Mouse (Mus musculus): Measurements from ENCODE around the gene Vmn1r12. TPM values are rescaled to one million over a fixed set of nuclear protein-coding genes. Genes with fewer than 3 reads are reported as not detected.
"Not testable (repeated sequence)": the region's sequence is repeated elsewhere in the genome, so short reads cannot be mapped to it uniquely, and the experiment has no call there.

Vmn1r12 gene
- not detected in 2 replicates for polyA plus RNA-seq (2015; fragmentation: Nextera tagmentation; extraction: Ambion mirVana)

DNA sequence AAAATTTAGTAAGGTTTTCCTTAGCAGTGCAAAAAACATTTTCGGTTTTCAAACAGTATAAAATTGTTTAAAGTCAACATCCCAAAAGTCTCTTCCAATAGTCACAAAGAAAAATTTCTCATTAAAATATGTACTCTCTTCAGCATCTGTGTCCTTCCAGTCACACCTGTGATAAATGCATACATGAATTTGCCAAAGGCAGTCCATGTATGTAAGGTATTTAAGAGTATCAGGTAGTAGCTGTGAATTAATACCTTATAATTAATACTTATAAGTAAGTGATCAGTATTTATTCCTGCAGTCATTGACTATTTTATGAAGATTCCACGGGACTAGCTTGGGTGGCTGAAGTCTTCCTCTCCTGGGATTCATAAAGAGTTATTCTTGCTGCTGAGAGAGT is at the start of gene Vmn1r12:
Vmn1r12 (plus strand) TSS at position 301 of the 400 bp plus-strand sequence.
- H3K4me1 ChIP-seq (replicated peaks) = no peaks in the 10 kb centered on the region
- no peak within 1 kb of the TSS for H3K4me2 ChIP-seq
- WGBS = 90% methylated on average over 2 of the region's 2 CpGs
- H3K9me3 ChIP-seq = no peaks in the 10 kb centered on the region
- no peak within 1 kb of the TSS for H3K27ac ChIP-seq (replicated peaks)
- no peak within 1 kb of the TSS for H3K9ac ChIP-seq
- H3K36me3 ChIP-seq = no peaks in the 10 kb centered on the region
- no peak for ATAC-seq (ENCODE audit: low read depth)
- H3K4me3 ChIP-seq = no peak within 1 kb of the TSS
- H3K27me3 ChIP-seq = no peaks in the 10 kb centered on the region

- WGBS = 88% methylated on average over 3 of the region's 3 CpGs
- ATAC-seq (ENCODE audit: low read depth) = no peak
- H3K9ac ChIP-seq = no peak within 1 kb of the TSS
- H3K36me3 ChIP-seq = no peaks in the 10 kb centered on the region
- H3K27ac ChIP-seq (replicated peaks) = no peak within 1 kb of the TSS
- H3K9me3 ChIP-seq = no peaks in the 10 kb centered on the region
- no peak within 1 kb of the TSS for H3K4me3 ChIP-seq
- H3K4me2 ChIP-seq = no peak within 1 kb of the TSS
- H3K27me3 ChIP-seq = no peaks in the 10 kb centered on the region
- no peaks in the 10 kb centered on the region for H3K4me1 ChIP-seq (replicated peaks)
These were observed 47.6 kb upstream of the Vmn1r12 start, which contains the start of gene Vmn1r10 for GRCm38 (mm10) chr6:57109154-57109553. Vmn1r10 (plus strand) TSS chr6:57109454.

- no peak for ATAC-seq (ENCODE audit: low read depth)
- Histone ChIP-seq H3K36me3 (no peaks in the 10 kb centered on the region), H3K27me3 (no peaks in the 10 kb centered on the region), H3K9me3 (no peaks in the 10 kb centered on the region), H3K4me3 (no peak within 1 kb of the TSS), H3K9ac (no peak within 1 kb of the TSS), H3K4me1 (replicated peaks) (no peaks in the 10 kb centered on the region), H3K27ac (replicated peaks) (no peak within 1 kb of the TSS), H3K4me2 (no peak within 1 kb of the TSS)
- WGBS = 78% methylated on average over 1 of the region's 1 CpGs
These were observed 23.6 kb upstream of the Vmn1r12 start, which contains the start of gene Vmn1r11 for GRCm38 (mm10) chr6:57133155-57133554. Vmn1r11 (plus strand) TSS chr6:57133455.

DNA sequence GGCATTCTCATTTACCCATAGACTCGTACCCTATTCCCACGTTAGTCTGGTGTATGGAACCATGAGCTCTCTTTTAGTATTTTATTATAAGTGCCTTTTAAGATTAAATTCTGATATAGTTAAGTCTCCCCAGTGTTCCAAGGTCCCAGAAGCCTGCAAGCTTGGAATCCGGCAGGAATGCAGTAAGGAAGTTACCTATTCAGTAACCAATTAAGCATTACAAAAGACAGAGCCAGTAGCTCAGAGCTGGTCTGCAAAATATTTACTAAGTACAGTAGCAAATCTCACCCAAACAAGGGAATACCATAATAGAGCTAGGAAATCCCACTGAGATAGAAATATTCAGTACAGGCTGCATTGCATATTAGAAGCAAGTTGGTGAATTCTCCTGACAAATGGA is 33.3 kb downstream of the Vmn1r12 start:
- 61% methylated on average over 3 of the region's 3 CpGs for WGBS
- H3K27ac ChIP-seq (replicated peaks) = not testable (repeated sequence)

DNA sequence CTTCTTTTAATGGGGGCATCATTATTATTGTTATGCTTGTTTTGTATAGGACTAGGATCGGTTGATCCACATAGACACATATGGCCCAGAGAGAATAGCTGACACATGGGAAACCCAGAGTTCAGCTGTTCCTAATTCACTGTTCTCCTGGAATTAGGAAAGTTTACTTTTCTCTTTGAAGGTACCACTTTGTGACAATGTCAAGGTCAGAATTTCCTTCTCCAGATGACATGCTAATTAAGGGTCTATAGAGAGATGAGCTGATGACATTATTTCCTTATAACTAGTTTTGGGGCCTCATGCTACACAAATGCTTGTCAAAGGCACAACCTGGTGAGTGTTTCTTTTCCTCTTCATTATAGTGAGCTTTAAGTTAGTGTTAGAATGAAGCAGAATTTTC is 46.3 kb downstream of the Vmn1r12 start, which contains the start of gene Vmn1r13:
Vmn1r13 (plus strand) TSS at position 301 of the 400 bp plus-strand sequence.
- H3K36me3 ChIP-seq; H3K9ac ChIP-seq; H3K4me2 ChIP-seq; H3K4me3 ChIP-seq; H3K27me3 ChIP-seq; ATAC-seq (ENCODE audit: low read depth); H3K9me3 ChIP-seq; H3K4me1 ChIP-seq (replicated peaks); H3K27ac ChIP-seq (replicated peaks): not testable (repeated sequence)
- WGBS = 93% methylated on average over 1 of the region's 1 CpGs

More for the DNA sequence above, 33.3 kb downstream of the Vmn1r12 start:
- not testable (repeated sequence) for H3K4me1 ChIP-seq (replicated peaks); ATAC-seq (ENCODE audit: low read depth); H3K36me3 ChIP-seq; H3K27me3 ChIP-seq; H3K9ac ChIP-seq; H3K9me3 ChIP-seq; H3K4me3 ChIP-seq; H3K4me2 ChIP-seq

Other genes starting within 250 kb of the Vmn1r12 start
- 140 and 147 TPM in 2 replicates for gene Nt5c3, start 233.0 kb upstream of the Vmn1r12 start, polyA plus RNA-seq (2015; fragmentation: Nextera tagmentation; extraction: Ambion mirVana)
- 0.73 and 0.90 TPM in 2 replicates for gene Vmn1r4, start 232.9 kb upstream of the Vmn1r12 start, polyA plus RNA-seq (2015; fragmentation: Nextera tagmentation; extraction: Ambion mirVana)
- not detected in 2 replicates for gene Vmn1r5, start 186.6 kb upstream of the Vmn1r12 start, polyA plus RNA-seq (2015; fragmentation: Nextera tagmentation; extraction: Ambion mirVana)
- gene Vmn1r6, start 159.7 kb upstream of the Vmn1r12 start, polyA plus RNA-seq (2015; fragmentation: Nextera tagmentation; extraction: Ambion mirVana) = not detected in 2 replicates
- gene Vmn1r7, start 131.6 kb upstream of the Vmn1r12 start, polyA plus RNA-seq (2015; fragmentation: Nextera tagmentation; extraction: Ambion mirVana) = not detected in 2 replicates
- not detected in 2 replicates for gene Vmn1r8, start 124.6 kb upstream of the Vmn1r12 start, polyA plus RNA-seq (2015; fragmentation: Nextera tagmentation; extraction: Ambion mirVana)
- not detected in 2 replicates for gene Vmn1r9, start 90.1 kb upstream of the Vmn1r12 start, polyA plus RNA-seq (2015; fragmentation: Nextera tagmentation; extraction: Ambion mirVana)
- gene Vmn1r10, start 47.5 kb upstream of the Vmn1r12 start, polyA plus RNA-seq (2015; fragmentation: Nextera tagmentation; extraction: Ambion mirVana) = not detected in 2 replicates
- not detected in 2 replicates for gene Vmn1r11, start 23.5 kb upstream of the Vmn1r12 start, polyA plus RNA-seq (2015; fragmentation: Nextera tagmentation; extraction: Ambion mirVana)
- gene Vmn1r13, start 46.4 kb downstream of the Vmn1r12 start, polyA plus RNA-seq (2015; fragmentation: Nextera tagmentation; extraction: Ambion mirVana) = not detected in 2 replicates
- not detected in 2 replicates for gene Vmn1r14, start 74.8 kb downstream of the Vmn1r12 start, polyA plus RNA-seq (2015; fragmentation: Nextera tagmentation; extraction: Ambion mirVana)
- gene Vmn1r15, start 101.0 kb downstream of the Vmn1r12 start, polyA plus RNA-seq (2015; fragmentation: Nextera tagmentation; extraction: Ambion mirVana) = not detected in 2 replicates
- gene Vmn1r16, start 172.6 kb downstream of the Vmn1r12 start, polyA plus RNA-seq (2015; fragmentation: Nextera tagmentation; extraction: Ambion mirVana) = not detected in 2 replicates
- gene Vmn1r17, start 206.8 kb downstream of the Vmn1r12 start, polyA plus RNA-seq (2015; fragmentation: Nextera tagmentation; extraction: Ambion mirVana) = not detected in 2 replicates
- gene Vmn1r18, start 238.9 kb downstream of the Vmn1r12 start, polyA plus RNA-seq (2015; fragmentation: Nextera tagmentation; extraction: Ambion mirVana) = not detected in 2 replicates
- gene Vmn1r19, start 246.9 kb downstream of the Vmn1r12 start, polyA plus RNA-seq (2015; fragmentation: Nextera tagmentation; extraction: Ambion mirVana) = not detected in 2 replicates